Mouse (Mus musculus) spleen, adult 2 months (tissue): ENCODE data around the gene Crybb2. TPM values are rescaled to one million over a fixed set of nuclear protein-coding genes. Genes with fewer than 3 reads are reported as not detected.

Source experiments
- DNase-seq, 2 experiments: peaks; one replicate each; pipeline versions ENCODE4 v3.0.0 to v3.0.0-alpha.2; 2012 to 2021; ENCODE audit warnings: low spot score in 2 of 2, low read depth in 1 of 2
- H3K27ac ChIP-seq: fragments of 200-500 bp; 2 replicates; pipeline ENCODE4 v1.5.1; 2012; ENCODE audit warnings: low read length, inconsistent platforms; ENCODE audit not compliant: insufficient read depth
- H3K27me3 ChIP-seq: fragments of 200-500 bp; 2 replicates; pipeline ENCODE4 v1.6.1; 2012; ENCODE audit warnings: mild to moderate bottlenecking, moderate library complexity, low read length, inconsistent platforms; ENCODE audit not compliant: control insufficient read depth, insufficient read depth
- H3K36me3 ChIP-seq: fragments of 200-500 bp; 2 replicates; pipeline ENCODE4 v1.6.1; 2012; ENCODE audit warnings: mild to moderate bottlenecking, low read length, inconsistent platforms; ENCODE audit not compliant: control insufficient read depth, insufficient read depth
- H3K4me1 ChIP-seq: fragments of 200-500 bp; 2 replicates; pipeline ENCODE4 v1.6.1; 2011; ENCODE audit warnings: inconsistent platforms; ENCODE audit not compliant: control insufficient read depth, insufficient read depth, insufficient read length
- H3K4me3 ChIP-seq: fragments of 200-500 bp; 2 replicates; pipeline ENCODE4 v1.5.1; 2011; ENCODE audit warnings: mild to moderate bottlenecking, inconsistent platforms; ENCODE audit not compliant: insufficient read depth, insufficient read length; ENCODE audit errors: extremely low read depth
- CTCF ChIP-seq: fragments of 200-500 bp; IDR thresholded peaks from 2 replicates; pipeline ENCODE4 v1.5.1; 2011; ENCODE audit warnings: mild to moderate bottlenecking, inconsistent platforms; ENCODE audit not compliant: insufficient read depth, insufficient read length, insufficient replicate concordance; ENCODE audit errors: extremely low read depth
- POLR2A ChIP-seq: fragments of 200-500 bp; IDR thresholded peaks from 2 replicates; pipeline ENCODE4 v1.6.1; 2011; ENCODE audit warnings: low read depth, low read length, inconsistent platforms
- WGBS: fragments of 180-500 bp; shearing (Covaris S2); methylation state at CpG from one replicate; pipeline ENCODE4 v1.1.7; 2018; 5-methylcytosine and 5-hydroxymethylcytosine counted together
- polyA plus RNA-seq: library from polyadenylated mRNA; depleted of rRNA; stranded (reverse); fragments of >200 nt; gene quantifications from 2 replicates; pipeline ENCODE4 v1.2.3, GENCODE M21; 2012; rRNA removed

The Crybb2 gene
- polyA plus RNA-seq, 1 experiment, result not detected

DNA sequence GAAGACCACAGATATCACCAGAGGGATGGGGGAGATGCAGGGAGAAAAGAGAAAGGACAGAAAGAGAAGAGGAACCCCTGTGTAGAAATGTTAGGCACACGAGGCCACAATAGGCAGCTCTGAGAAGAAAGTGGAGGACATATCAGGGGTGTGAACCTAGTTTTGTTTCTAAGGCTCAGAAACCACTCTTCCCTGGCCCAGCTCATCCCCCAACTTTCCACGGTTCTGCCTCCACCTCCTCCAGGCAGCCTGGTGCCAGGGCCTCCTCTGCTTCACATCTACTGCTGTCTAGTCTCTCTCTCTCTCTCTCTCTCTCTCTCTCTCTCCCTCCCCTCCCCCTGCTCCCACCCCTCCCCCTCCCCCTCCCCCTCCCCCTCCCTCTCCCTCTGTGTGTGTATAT, 61.4 kb downstream of the Crybb2 start:
- TF ChIP-seq CTCF (no peak), POLR2A (no peak)
- H3K27me3 ChIP-seq, result no peaks in the 10 kb centered on the region
- H3K4me1 ChIP-seq, result peaks cover 4% of the 10 kb centered on the region; the same call in 1 of the 2 replicates
- no peak for DNase-seq
- no peak overlapping the region for H3K4me3 ChIP-seq
- no peaks in the 10 kb centered on the region for H3K36me3 ChIP-seq
- no peak overlapping the region for H3K27ac ChIP-seq
- WGBS, result 71% methylated on average over 2 of the region's 2 CpGs

Other genes with a start within 250 kb of the Crybb2 start
- 0.74 and 0.88 TPM in 2 replicates for gene Myo18b, start 173.8 kb downstream of the Crybb2 start, polyA plus RNA-seq
- gene Grk3, start 54.3 kb downstream of the Crybb2 start, polyA plus RNA-seq, result 20.7 and 23.1 TPM in 2 replicates
- 1.7 and 2.7 TPM in 2 replicates for gene Crybb3, start 11.5 kb upstream of the Crybb2 start, polyA plus RNA-seq
- gene 2900026A02Rik, start 151.1 kb upstream of the Crybb2 start, polyA plus RNA-seq, result 5.1 and 6.2 TPM in 2 replicates
- gene Tmem211, start 156.8 kb upstream of the Crybb2 start, polyA plus RNA-seq, result not detected in 2 replicates
- gene Sgsm1, start 240.7 kb upstream of the Crybb2 start, polyA plus RNA-seq, result 0.08 and 0.19 TPM in 2 replicates